Mouse (Mus musculus) embryonic facial prominence, embryonic 14.5 days (tissue): ENCODE data around the gene Wasf3. TPM values are rescaled to one million over a fixed set of nuclear protein-coding genes. Genes with fewer than 3 reads are reported as not detected.

Experiments used
- ATAC-seq: fragments of 200-750 bp; cut with Nextera tagmentation; 2 replicates; pipeline ENCODE4 v1.8.0; 2017; ENCODE audit warnings: low read depth, moderate number of reproducible peaks, moderate TSS enrichment
- DNase-seq: peaks from one replicate; pipeline ENCODE4 v3.0.0-alpha.2; 2015; ENCODE audit warnings: low spot score
- H3K27ac ChIP-seq: fragments of 300-500 bp; sonication (generic); replicated peaks from 2 replicates; pipeline ENCODE4 v1.5.1; 2014; ENCODE audit warnings: low read depth, mild to moderate bottlenecking, low read length, moderate library complexity
- H3K27me3 ChIP-seq: fragments of 300-500 bp; sonication (generic); replicated peaks from 2 replicates; pipeline ENCODE4 v1.6.1; 2014; ENCODE audit warnings: low read length; ENCODE audit not compliant: control insufficient read depth, insufficient read depth
- H3K36me3 ChIP-seq: fragments of 300-500 bp; sonication (generic); 2 replicates; pipeline ENCODE4 v1.6.1; 2014; ENCODE audit warnings: low read length, mixed read lengths; ENCODE audit not compliant: control insufficient read depth, insufficient read depth
- H3K4me1 ChIP-seq: fragments of 300-500 bp; sonication (generic); 2 replicates; pipeline ENCODE4 v1.6.1; 2014; ENCODE audit warnings: antibody characterized with exemption, low read length; ENCODE audit not compliant: control insufficient read depth, insufficient read depth
- H3K4me2 ChIP-seq: fragments of 300-500 bp; sonication (generic); 2 replicates; pipeline ENCODE4 v1.6.1; 2014; ENCODE audit warnings: low read depth, mild to moderate bottlenecking, low read length, moderate library complexity, mixed read lengths
- H3K4me3 ChIP-seq: fragments of 300-500 bp; sonication (generic); 2 replicates; pipeline ENCODE4 v1.5.1; 2014; ENCODE audit warnings: low read depth, mild to moderate bottlenecking, low read length
- H3K9ac ChIP-seq: fragments of 300-500 bp; sonication (generic); 2 replicates; pipeline ENCODE4 v1.6.1; 2014; ENCODE audit warnings: low read depth, mild to moderate bottlenecking, low read length, moderate library complexity, mixed read lengths
- H3K9me3 ChIP-seq: fragments of 300-500 bp; sonication (generic); 2 replicates; pipeline ENCODE4 v1.6.1; 2016; ENCODE audit warnings: low read length; ENCODE audit not compliant: control insufficient read depth
- whole genome bisulfite sequencing: fragments of 180-500 bp; shearing (Covaris S2); extraction: QIAGEN DNeasy Blood & Tissue Kit; methylation state at CpG from one replicate; pipeline ENCODE4 v1.1.7; 2014; 5-methylcytosine and 5-hydroxymethylcytosine counted together
- polyA plus RNA-seq: library from polyadenylated mRNA; unstranded; fragments of >200 nt; fragmentation: Nextera tagmentation; extraction: Ambion mirVana; gene quantifications from 2 replicates; pipeline ENCODE4 v1.2.1, GENCODE M21; 2014

Gene Wasf3
- polyA plus RNA-seq, 1 experiment from 2014 or later, result 1.6 TPM

GRCm38 (mm10) chr5:146406133-146406532 is 21.3 kb downstream of the Wasf3 start:
- Histone ChIP-seq H3K4me1 (no peaks in the 10 kb centered on the region), H3K9ac (no peak overlapping the region), H3K4me2 (no peak overlapping the region), H3K9me3 (no peaks in the 10 kb centered on the region), H3K36me3 (no peaks in the 10 kb centered on the region), H3K4me3 (no peak overlapping the region), H3K27ac (no peak overlapping the region), H3K27me3 (no peaks in the 10 kb centered on the region)
- 93% methylated on average over 1 of the region's 1 CpGs for WGBS
- DNase-seq, result no peak
- ATAC-seq, result no peak

- Histone ChIP-seq H3K4me2 (no peak overlapping the region), H3K27ac (no peak overlapping the region), H3K27me3 (no peaks in the 10 kb centered on the region), H3K9me3 (no peaks in the 10 kb centered on the region), H3K4me3 (no peak overlapping the region), H3K36me3 (no peaks in the 10 kb centered on the region), H3K4me1 (0 out of 2 replicates have a peak, but pooled peaks cover under 1% of the 10 kb centered on the region), H3K9ac (no peak overlapping the region)
- 42% methylated on average over 3 of the region's 3 CpGs for WGBS
- ATAC-seq (no peak), DNase-seq (no peak)
These were observed 23.0 kb downstream of the Wasf3 start for GRCm38 (mm10) chr5:146407791-146408190.

DNA sequence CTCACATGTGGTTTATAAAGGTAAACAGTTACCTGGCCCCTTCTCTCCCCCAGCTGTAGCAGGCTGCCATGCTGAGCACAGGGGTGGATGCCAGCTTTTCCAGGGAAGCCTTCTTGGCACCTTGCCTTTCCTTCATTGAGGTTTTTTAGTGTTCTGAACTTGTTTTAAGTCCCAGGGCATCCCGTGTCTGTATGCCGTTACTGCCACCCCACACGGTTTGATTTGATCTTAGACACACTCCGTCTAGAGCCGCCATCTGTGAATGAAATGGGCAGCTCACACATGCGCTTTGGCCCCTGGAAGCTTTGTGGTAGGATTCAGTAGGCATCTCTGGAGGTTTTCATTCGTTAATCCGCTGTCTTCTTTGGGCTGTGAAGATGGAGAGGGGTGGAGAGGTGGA is 23.8 kb downstream of the Wasf3 start:
- WGBS, result 65% methylated on average over 8 of the region's 8 CpGs
- no peak overlapping the region for H3K27ac ChIP-seq
- no peak overlapping the region for H3K9ac ChIP-seq
- no peak overlapping the region for H3K4me2 ChIP-seq
- H3K36me3 ChIP-seq, result no peaks in the 10 kb centered on the region
- no peaks in the 10 kb centered on the region for H3K27me3 ChIP-seq
- no peak overlapping the region for H3K4me3 ChIP-seq
- H3K9me3 ChIP-seq, result no peaks in the 10 kb centered on the region
- ATAC-seq (no peak), DNase-seq (no peak)
- 0 out of 2 replicates have a peak, but pooled peaks cover 2% of the 10 kb centered on the region for H3K4me1 ChIP-seq

GRCm38 (mm10) chr5:146410821-146411220 is 26.0 kb downstream of the Wasf3 start:
- H3K9me3 ChIP-seq, result no peaks in the 10 kb centered on the region
- ATAC-seq (no peak; the same call in 1 of the 2 replicates), DNase-seq (no peak)
- H3K4me2 ChIP-seq, result no peak overlapping the region
- H3K27me3 ChIP-seq, result no peaks in the 10 kb centered on the region
- no peak overlapping the region for H3K4me3 ChIP-seq
- 0 out of 2 replicates have a peak, but pooled peaks cover 2% of the 10 kb centered on the region for H3K4me1 ChIP-seq
- 81% methylated on average over 4 of the region's 4 CpGs for WGBS
- no peak overlapping the region for H3K9ac ChIP-seq
- H3K36me3 ChIP-seq, result no peaks in the 10 kb centered on the region
- no peak overlapping the region for H3K27ac ChIP-seq

- ATAC-seq (no peak; the same call in 1 of the 2 replicates), DNase-seq (peak; percentile 27)
- Histone ChIP-seq H3K9ac (no peak overlapping the region), H3K4me2 (no peak overlapping the region), H3K9me3 (no peaks in the 10 kb centered on the region), H3K27me3 (no peaks in the 10 kb centered on the region), H3K27ac (no peak overlapping the region), H3K36me3 (no peaks in the 10 kb centered on the region), H3K4me1 (0 out of 2 replicates have a peak, but pooled peaks cover 2% of the 10 kb centered on the region), H3K4me3 (no peak overlapping the region)
- 70% methylated on average over 15 of the region's 15 CpGs for WGBS
These were observed 28.1 kb downstream of the Wasf3 start for GRCm38 (mm10) chr5:146412743-146413430.

DNA sequence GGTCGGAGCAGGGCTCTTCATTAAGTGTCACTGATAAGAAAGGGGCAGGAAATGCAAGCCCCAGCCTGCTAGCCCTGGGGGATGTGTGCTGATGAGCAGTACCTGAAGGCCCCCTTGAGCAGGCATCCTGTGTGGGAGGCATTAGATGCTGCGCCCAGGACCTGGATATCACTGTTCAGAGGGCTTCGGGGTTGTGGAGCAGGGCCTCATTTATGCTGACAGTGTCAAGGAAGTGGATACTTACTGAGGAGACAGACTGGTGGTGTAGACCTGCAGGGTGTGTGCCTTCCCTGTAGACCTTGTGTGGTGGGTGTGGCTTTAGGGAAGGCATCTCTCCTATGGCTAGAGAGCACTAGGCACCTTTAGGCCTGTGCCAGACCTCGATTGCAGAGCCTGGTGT is 29.8 kb downstream of the Wasf3 start:
- WGBS, result 74% methylated on average over 4 of the region's 4 CpGs

DNA sequence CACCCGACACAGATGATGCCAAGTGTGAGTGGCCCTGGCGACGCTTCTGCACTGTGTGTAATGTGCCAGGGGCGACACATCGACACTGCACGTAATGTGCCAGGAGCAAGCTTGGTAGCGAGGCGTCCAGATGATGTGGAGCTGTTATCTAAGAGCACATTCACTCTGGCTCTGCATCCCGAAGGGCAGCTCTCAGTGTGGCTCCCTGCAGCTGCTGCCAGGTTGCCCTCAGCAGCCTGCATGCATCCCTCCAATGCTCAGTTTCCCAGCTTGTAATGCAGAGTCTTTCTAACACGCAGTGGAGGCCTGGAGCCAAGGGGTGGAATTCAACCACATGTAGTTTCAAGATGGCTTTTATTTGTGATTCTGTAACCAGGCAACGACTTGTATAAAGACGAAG is 30.4 kb downstream of the Wasf3 start:
- Histone ChIP-seq H3K27me3 (no peaks in the 10 kb centered on the region), H3K27ac (no peak overlapping the region), H3K4me2 (no peak overlapping the region), H3K36me3 (no peaks in the 10 kb centered on the region), H3K9ac (0 out of 2 replicates have a peak overlapping the region, but pooled peaks have one; percentile 7), H3K4me3 (no peak overlapping the region), H3K4me1 (0 out of 2 replicates have a peak, but pooled peaks cover 2% of the 10 kb centered on the region), H3K9me3 (no peaks in the 10 kb centered on the region)
- ATAC-seq, result peak; percentile 10; the same call in 1 of the 2 replicates
- 88% methylated on average over 12 of the region's 12 CpGs for WGBS
- peak; percentile 39 for DNase-seq

More for the DNA sequence above, 29.8 kb downstream of the Wasf3 start:
- Histone ChIP-seq H3K4me1 (0 out of 2 replicates have a peak, but pooled peaks cover 2% of the 10 kb centered on the region), H3K9ac (0 out of 2 replicates have a peak overlapping the region, but pooled peaks have one; percentile 7), H3K27me3 (no peaks in the 10 kb centered on the region), H3K9me3 (no peaks in the 10 kb centered on the region), H3K4me2 (no peak overlapping the region), H3K27ac (no peak overlapping the region), H3K36me3 (no peaks in the 10 kb centered on the region), H3K4me3 (no peak overlapping the region)
- DNase-seq, result no peak
- ATAC-seq, result no peak

- H3K9ac ChIP-seq, result no peak overlapping the region
- H3K9me3 ChIP-seq, result no peaks in the 10 kb centered on the region
- H3K4me3 ChIP-seq, result no peak overlapping the region
- ATAC-seq (no peak), DNase-seq (no peak)
- 0 out of 2 replicates have a peak, but pooled peaks cover 2% of the 10 kb centered on the region for H3K4me1 ChIP-seq
- H3K36me3 ChIP-seq, result no peaks in the 10 kb centered on the region
- H3K27ac ChIP-seq, result no peak overlapping the region
- 71% methylated on average over 20 of the region's 20 CpGs for WGBS
- H3K27me3 ChIP-seq, result no peaks in the 10 kb centered on the region
- no peak overlapping the region for H3K4me2 ChIP-seq
These were observed 31.7 kb downstream of the Wasf3 start for GRCm38 (mm10) chr5:146416331-146417110.
